Mouse (Mus musculus) spleen, adult 12 weeks (tissue): ENCODE results near the gene Egfr.

Source experiments
- DNase-seq: peaks from one replicate; pipeline ENCODE4 v3.0.0; 2022; ENCODE audit warnings: low spot score

The Egfr gene

GRCm38 (mm10) chr11:16829468-16829867 lies 77.5 kb downstream of the Egfr start:
- no peak for DNase-seq

DNA sequence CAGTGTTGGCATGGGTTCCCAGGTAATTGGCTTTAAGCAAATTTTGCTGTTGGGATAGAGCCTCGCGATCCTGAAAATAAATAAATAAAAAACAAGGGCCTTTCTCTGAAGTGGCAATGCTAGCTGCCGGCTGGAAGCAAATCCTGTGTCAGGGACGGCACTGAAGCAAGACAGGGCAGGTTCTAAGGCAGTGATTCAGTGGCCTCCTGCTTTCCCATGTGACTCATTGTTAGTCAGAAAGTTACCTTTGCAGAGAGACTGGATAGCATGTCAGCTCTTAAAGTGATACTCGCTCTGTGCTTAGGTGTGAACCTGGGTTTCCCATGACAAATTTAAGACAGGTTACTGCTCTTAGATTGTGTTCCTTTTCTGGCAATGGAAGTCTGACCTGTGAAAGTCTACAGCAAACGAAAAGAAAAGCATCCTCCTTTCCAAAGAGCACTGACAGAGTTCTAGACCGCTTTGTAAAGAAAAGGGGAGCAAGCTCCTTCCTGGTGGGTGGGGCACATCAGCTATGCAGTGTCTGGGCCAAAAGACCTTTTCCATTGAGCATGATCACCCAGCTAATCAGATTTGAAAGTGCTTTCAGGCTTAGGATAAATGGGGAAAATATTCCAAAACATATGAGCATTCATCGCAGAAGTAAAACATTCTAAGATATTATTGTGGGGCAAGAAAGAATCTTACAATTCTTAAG lies 78.7 kb downstream of the Egfr start:
- no peak for DNase-seq

DNA sequence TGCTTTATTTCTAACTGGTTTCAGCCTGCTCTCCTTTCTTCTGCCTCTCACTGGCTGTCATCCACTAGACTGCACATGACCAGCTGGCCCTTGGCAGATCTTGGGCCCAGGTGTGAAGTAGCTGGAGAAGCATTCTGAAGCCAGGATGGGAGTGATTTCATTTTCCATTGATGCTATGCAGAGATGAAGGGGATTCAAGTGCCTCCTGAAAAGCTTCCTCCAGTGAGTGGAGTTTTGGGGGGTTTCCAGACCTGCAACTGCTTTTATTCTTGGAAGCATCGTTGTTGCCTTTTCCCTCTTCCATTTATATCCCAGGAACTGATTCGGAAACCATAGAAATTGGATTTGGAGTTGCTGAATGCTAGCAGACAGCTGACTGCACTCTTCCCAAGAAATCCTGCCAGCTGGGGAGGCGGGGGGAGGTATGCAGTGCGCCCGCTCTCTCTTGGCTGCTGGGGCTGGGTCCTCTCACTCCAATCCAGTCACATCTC lies 80.0 kb downstream of the Egfr start:
- DNase-seq: no peak

DNA sequence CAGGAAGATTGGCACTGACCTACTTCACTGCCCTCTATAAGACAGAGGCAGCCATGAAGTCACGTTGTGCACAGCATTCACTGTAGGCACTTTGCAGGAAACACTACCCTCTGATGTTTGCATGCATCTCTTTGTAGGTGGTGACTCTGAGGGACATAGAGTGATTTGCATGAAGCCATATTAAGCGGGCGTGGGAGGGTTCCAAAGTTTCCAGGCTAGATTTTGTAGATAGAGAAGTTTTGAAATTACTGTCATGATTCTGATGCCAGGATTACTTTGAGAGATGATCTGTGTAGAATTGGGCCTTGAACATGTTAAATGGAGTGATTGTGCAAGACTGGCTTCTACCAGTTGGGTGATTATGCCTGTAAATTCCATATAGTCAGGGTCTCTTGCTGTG lies 86.8 kb downstream of the Egfr start:
- no peak for DNase-seq

- DNase-seq: no peak
Observed at GRCm38 (mm10) chr11:16842924-16843323, 90.9 kb downstream of the Egfr start.

- DNase-seq: no peak
Observed at GRCm38 (mm10) chr11:16843889-16844568, 92.0 kb downstream of the Egfr start.

DNA sequence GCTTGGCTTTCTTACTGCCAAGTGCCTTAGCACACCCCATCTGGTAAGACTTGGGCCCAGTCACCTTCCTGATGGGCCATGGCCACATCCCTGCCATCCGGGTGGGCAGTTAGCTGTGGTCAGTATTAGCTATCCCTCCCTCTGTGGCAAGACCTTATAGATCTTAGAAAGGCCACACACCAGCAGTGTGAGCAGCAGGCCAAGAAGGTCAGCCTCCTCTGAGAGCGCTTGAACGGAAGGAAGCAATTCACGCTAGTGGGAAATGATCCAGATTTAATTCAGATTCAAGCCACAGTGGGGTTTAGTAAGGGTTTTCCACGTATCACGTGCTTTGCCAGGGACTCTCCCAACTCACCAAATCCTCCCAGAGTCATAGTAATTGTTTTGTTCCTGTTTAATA lies 96.9 kb downstream of the Egfr start:
- no peak for DNase-seq

DNA sequence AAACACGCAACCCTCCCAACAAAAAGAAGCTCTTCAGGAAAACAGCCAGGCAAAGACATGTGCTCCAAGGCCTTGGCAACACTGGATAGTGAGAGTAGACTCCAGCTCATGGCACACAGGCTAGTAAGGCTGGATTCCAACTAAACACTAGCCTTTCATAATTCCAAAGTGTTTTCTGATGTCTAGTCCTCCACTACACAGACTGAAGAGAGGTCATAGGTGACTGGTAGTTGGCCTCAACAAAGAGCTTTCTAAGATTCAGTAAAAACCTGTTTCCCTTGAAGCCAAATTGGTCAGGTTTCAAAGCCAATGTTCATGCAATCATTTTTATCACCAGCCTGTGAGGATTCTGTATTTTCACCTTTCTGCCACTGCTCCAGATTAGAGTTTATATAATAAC lies 99.4 kb downstream of the Egfr start:
- DNase-seq: no peak

- DNase-seq: no peak
Observed at GRCm38 (mm10) chr11:16854111-16854510, 102.1 kb downstream of the Egfr start.

DNA sequence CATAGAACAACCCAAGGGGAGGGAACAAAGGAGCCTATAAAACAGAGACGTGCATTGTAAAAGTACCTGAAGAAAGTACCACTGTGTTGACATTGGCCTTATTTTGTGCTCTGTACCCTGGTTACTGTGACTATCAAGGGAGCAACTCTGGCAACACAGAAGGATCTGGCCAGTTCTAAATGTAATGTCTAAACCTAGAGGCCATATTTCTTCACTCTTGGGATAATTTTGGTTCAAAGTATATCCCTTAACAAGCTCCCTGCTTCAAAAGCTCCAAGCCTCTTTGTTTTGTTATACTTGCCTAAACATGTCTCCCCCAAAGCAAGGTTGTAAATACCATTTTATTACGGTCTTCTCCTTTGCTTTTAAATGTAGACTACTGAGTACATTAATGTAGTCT lies 105.3 kb downstream of the Egfr start:
- no peak for DNase-seq

DNA sequence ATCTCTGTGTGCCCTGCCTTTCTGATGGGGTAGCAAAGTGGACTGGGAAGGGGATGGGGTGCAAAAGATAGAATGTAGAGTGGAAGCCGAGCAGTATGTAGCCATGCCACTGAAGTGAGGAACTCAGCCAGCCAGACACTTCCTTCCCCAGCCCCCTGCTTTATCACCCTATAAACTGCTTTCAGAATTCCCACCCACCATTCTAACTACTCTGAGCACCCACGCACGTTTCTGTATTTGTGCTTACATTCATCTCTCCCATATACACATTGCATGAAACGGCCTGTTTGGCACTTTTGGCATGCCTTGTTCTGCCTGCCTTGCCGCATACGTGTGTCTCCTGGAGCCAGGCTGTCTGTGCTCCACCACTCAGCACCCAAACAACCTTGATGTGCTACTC lies 109.0 kb downstream of the Egfr start:
- DNase-seq: no peak

GRCm38 (mm10) chr11:16863547-16863946 lies 111.5 kb downstream of the Egfr start:
- no peak for DNase-seq

DNA sequence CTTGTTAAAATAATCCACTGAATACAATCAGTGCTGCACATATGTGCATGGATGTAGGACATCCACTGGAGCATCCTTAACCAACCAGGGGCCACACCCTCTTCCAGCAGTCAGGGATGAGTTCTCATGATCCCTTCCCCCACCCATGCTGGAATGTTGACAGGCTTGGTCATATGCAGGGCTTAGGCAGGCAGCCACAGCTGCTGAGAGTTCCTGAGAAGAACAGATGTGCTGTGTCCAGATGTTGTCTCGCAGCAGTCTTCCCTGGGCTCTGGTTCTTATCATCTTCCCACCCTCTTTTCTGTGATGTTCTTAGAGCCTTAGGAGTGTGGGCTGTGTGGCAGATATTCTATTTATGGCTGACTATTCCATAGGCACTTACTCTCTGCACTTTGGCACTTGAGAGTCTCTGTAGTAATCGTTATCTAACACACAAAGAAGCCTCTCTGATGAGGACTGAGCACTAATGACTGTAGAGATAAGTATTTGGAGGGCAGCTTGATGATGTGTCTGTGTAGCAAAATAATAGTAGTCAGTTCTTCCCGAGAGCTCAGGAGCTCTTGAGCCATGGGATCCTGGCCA lies 113.1 kb downstream of the Egfr start:
- no peak for DNase-seq

GRCm38 (mm10) chr11:16868051-16868450 lies 116.0 kb downstream of the Egfr start:
- DNase-seq: no peak

GRCm38 (mm10) chr11:16869506-16869905 lies 117.5 kb downstream of the Egfr start:
- DNase-seq: no peak

GRCm38 (mm10) chr11:16871120-16871519 lies 119.1 kb downstream of the Egfr start:
- peak; percentile 6 for DNase-seq

DNA sequence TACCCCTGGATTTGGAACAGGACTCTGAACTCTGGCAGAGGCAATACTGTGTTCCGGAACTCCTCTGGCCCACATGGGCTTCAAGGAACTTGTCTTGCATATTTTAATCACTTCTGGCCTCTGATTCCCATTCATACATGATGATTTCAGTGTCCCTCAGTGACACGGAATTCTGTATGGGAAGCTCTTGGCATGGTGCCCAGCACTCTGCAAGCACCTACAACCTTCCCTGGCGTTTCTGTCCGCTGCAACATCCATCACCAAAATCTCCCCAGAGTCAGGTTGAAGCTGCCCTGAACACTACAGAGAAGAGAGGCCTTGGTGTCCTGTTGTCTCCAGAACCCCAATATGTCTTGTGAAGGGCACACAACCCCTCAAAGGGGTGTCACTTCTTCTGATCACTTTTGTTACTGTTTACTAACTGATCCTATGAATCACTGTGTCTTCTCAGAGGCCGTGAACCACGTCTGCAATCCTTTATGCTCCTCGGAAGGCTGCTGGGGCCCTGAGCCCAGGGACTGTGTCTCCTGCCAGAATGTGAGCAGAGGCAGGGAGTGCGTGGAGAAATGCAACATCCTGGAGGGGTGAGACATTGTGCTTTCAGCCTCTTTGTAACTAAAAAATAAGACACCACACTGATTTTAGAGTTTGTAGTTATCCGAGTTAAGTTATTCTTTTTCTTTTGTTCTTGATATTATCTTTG lies 125.8 kb downstream of the Egfr start:
- no peak for DNase-seq

GRCm38 (mm10) chr11:16881932-16882331 lies 129.9 kb downstream of the Egfr start:
- DNase-seq: no peak

DNA sequence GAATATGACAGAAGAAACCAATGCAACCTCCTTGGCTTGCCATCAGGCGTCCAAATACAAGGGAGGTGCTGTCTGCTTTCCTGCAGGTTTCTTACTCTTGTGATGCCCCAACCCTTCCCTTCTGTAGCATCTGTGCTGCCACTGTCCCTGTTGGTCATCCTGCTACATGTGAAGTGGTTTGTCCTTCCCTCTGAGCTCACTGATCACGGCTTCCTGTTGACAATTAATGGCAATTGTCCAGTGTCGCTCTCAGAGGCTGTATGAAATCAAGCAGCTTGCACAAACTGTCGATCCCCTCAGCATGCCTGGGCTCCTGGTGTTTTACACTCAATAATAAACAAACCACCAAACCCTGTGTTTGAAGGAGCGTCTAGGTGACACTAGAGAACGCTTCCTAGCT lies 134.1 kb downstream of the Egfr start:
- DNase-seq: no peak

DNA sequence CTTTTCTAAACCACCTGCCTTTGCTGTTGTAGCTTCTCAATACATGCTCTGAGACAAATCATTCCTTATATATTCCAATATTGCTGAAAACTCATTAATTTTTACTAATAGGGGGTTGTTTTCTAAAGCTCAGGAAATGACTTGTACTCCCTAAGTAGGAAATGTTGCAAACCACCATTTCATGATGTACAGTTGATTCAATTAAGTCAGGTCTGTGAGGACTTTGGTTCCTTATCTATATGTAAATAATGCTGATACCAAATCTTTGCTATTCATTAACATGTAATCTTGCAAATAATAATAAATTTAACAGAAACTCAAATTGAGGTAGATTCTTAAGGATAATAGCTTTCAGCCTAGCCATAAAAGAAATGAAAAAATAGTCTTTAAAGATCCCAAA lies 136.1 kb downstream of the Egfr start:
- no peak for DNase-seq

DNA sequence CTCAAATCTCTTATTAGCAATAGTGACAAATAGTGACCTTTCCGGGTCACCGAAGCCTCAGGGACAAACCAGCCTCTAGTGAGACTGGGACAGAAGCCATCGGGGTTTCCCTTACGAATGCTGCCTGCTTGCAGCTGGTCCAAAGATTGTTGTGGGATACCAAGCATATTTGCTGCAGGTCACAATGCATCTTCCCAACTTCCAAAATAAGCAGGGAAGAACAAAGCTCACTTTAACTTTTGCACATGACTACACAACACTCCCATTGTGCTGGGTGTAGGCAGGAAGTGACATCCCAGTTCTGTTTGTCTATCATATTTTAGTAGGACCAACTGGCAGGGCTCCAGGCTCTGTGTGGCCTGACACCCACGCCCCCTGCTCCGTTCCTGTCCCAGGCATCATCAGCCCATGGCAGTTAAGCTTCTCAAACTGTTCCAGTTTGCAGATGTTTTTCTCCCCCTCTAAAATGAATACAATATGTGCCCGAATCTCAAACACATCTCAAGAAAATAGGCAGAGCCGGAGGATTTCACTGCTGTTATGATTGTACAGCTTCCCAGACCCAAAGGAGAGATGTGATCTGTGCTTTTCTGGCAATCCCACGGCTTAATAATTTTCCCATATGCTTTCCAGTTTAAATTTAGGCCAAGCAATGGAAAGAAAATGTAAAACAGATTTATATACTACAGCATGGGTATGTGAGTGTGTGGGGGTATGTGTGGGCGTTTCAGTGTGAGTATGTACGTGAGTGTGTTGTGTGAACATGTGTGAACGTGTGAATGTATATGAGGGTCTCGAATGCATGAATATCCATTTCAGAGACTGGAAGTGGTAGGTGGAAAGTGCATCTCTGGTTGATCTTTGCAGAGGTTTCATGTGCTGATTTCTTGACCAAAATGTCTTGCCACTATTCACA lies 143.7 kb downstream of the Egfr start:
- no peak for DNase-seq

- DNase-seq: no peak
Observed at GRCm38 (mm10) chr11:16897681-16898080, 145.7 kb downstream of the Egfr start.
